Mouse (Mus musculus): ENCODE data around the gene Casp6.

Casp6 gene

DNA sequence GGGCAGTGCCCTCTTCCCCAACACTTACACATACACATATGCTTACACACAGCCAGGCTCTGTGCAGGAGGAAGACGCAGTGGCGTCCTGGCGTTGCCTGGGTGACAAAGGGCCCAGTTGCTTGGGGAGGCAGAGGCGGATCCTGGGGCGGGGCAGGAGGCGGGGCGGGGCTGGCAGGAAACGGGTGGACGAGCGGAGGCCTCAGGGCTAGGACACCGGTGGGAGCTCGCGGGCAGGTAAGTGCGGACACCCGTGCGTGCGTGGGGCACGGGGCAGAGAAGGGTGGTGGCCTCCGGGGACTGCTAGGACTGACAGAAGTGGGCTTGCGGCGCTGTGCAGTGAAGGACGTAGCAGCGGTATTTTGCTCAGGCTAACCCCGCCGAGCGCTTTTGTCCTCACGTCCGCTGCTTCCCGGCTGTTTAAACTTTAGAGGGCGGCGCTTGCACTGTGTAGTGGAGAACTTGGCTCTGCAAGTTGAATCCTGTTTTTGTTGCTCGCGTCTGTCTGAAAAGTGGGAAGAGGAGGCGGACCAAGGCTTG lies at the start of gene Casp6:
Casp6 (plus strand) TSS at position 155 of the 539 bp plus-strand sequence.
- DNase-seq (ENCODE audit: low spot score): peak; percentile 69

DNA sequence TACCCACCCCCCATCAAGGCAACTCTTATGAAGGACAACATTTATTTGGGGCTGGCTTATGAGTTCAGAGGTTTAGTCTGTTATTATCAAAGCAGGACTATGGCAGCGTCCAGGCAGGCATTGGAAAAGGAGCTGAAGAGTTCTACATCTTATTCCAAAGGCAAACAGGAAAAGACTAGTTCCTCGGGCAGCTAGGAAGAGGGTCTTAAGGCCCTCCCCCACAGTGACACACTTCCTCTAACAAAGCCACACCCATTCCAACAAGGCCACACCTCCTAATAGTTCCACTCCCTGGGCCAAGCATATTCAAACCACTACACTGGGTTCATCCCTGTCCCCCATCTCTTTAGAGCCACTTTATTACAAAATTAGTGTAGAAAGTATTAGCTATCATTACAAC lies 38.6 kb upstream of the Casp6 start:
- no peak for DNase-seq (ENCODE audit: low spot score)

DNA sequence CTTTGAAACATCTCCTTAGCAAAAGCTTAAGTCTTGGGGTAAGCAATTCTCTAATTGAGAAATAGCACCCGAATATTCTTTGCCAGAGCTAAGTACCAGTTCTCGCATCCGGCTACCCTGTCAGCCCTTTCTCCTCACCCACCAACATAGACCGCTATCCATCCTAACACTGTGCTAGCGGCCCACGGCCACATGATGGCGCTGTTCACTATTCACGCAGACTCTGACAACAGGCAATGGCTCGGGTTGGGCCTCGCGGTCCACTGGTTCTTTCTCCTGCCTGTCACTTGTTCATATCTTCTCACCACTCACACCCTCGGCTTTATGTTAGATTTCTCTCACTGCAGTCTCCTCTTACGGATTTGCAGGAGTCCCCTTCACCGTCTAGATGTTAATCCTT lies 37.5 kb upstream of the Casp6 start:
- DNase-seq (ENCODE audit: low spot score): no peak

- no peak for DNase-seq (ENCODE audit: low spot score)
Measured at GRCm38 (mm10) chr3:129877327-129877726, 23.9 kb upstream of the Casp6 start.

GRCm38 (mm10) chr3:129878405-129879021 lies 22.7 kb upstream of the Casp6 start, which contains the start of gene Pla2g12a:
Pla2g12a (plus strand) TSS chr3:129878606.
- peak; percentile 73 for DNase-seq (ENCODE audit: low spot score)

DNA sequence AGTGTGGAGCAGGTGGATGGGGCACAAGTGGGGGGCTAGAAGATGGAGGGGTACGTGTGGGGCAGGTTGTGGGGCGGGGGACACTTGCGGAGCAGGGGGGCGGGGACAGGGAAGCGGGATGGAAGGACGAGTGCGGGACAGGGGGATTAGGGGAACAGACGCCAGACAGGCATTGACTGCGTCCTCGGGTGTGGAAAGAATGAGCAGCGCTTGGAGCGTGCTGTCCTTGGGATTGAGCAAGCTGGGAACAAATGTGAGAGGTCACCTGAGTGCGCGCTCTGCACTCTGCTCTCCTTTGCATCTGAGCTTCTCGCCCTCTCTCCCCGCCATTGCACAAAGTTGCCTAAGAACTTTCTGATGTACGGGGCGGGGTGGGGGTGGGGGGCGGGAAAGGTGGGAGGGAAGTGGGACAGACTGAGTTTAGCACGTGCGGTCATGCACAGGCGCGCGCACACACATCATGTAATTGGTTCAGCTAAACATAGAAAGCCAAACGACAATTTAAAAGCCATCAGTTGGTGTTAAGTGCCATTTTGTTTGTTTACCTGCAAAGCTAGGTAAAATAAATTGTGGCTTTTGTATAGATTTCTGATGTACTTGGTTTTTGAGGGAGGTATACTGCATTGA lies 22.0 kb upstream of the Casp6 start:
- no peak for DNase-seq (ENCODE audit: low spot score)

GRCm38 (mm10) chr3:129879913-129880312 lies 21.3 kb upstream of the Casp6 start:
- no peak for DNase-seq (ENCODE audit: low spot score)

GRCm38 (mm10) chr3:129880925-129881593 lies 20.2 kb upstream of the Casp6 start:
- no peak for DNase-seq (ENCODE audit: low spot score)

DNA sequence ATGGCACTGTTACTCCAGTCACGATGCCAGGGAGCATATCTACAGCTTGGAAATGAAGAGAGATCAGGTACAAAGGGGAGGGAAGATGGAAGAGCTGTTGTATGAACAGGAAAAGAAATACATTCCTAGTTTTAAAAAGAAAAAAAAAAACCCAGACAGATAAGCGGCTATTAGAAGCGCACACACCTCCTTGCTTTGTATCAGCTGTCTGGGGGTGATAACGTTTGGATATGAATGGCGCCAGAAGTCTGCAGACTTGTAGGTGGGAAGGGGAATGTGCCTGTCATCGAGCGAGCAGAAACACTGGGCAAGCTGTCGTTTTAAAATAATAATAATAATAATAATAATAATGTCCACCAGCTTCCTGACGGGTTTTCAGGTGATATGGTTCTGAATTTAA lies 15.6 kb upstream of the Casp6 start:
- no peak for DNase-seq (ENCODE audit: low spot score)

GRCm38 (mm10) chr3:129886430-129886829 lies 14.8 kb upstream of the Casp6 start:
- no peak for DNase-seq (ENCODE audit: low spot score)

- DNase-seq (ENCODE audit: low spot score): no peak
Measured at GRCm38 (mm10) chr3:129887779-129888517, 13.3 kb upstream of the Casp6 start.

DNA sequence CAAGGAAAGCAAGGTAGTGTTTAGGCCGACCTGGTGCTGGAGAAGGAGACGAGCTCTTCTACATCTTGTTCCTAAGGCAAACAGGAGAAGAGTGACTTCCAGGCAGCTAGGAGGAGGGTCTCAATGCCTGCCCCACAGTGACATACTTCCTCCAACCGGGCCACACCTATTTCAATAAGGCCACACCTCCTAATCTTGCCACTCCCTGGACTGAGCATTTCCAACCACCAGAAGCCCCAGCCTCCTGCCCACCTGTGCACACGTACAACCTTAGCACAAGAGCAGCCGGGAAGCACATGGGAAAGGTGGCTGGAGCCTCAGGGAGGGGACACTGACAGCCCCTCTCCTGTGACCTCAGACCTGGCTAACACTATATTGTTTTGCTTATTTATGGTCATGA lies 9.2 kb upstream of the Casp6 start:
- DNase-seq (ENCODE audit: low spot score): no peak

GRCm38 (mm10) chr3:129893143-129893542 lies 8.1 kb upstream of the Casp6 start:
- DNase-seq (ENCODE audit: low spot score): no peak

DNA sequence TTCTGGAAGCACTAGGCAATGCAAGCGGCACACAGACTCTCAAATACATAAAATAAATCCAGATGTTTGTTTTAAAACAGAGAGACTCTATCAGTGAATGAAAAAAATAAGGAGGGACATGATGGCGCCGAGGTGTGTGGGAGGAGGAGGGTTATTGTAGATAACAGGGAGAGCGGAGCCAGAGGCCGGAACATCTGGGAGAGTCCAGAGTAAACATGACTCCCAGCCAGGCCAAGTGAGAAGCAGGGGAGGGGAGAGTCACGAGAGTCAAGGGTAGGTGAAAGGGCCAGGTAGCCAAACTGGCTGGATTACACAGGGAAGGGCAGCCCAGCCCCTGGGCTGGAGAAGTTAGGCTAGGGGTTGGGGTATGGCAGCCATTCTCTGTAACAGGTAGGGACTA lies 4.6 kb upstream of the Casp6 start:
- DNase-seq (ENCODE audit: low spot score): no peak

- no peak for DNase-seq (ENCODE audit: low spot score)
Measured at GRCm38 (mm10) chr3:129898886-129899285, 2.3 kb upstream of the Casp6 start.

DNA sequence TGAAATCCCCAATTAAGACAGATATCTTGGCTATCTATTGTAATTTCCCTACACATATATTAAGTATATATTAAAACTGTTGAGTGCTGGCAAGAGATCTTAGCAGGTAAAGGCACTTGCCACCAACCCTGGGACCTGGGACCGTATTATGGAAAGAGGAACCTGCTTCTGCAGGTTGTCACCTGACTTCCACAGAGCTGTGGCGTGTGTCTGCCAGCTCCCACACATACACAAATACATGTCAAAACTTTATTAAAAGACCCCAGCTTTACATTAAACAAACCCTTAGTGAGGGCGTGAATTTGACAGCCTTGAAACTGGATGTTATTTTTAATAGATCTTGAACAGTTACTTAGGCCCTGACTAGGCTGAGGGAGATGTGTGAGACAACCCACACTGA lies 2.1 kb downstream of the Casp6 start:
- no peak for DNase-seq (ENCODE audit: low spot score)

- DNase-seq (ENCODE audit: low spot score): no peak
Measured at GRCm38 (mm10) chr3:129903866-129904265, 2.6 kb downstream of the Casp6 start.

- no peak for DNase-seq (ENCODE audit: low spot score)
Measured at GRCm38 (mm10) chr3:129904381-129905132, 3.3 kb downstream of the Casp6 start.

GRCm38 (mm10) chr3:129912025-129912424 lies 10.8 kb downstream of the Casp6 start:
- no peak for DNase-seq (ENCODE audit: low spot score)

- no peak for DNase-seq (ENCODE audit: low spot score)
Measured at GRCm38 (mm10) chr3:129913241-129913640, 12.0 kb downstream of the Casp6 start.

GRCm38 (mm10) chr3:129917424-129917823 lies 16.2 kb downstream of the Casp6 start:
- no peak for DNase-seq (ENCODE audit: low spot score)

DNA sequence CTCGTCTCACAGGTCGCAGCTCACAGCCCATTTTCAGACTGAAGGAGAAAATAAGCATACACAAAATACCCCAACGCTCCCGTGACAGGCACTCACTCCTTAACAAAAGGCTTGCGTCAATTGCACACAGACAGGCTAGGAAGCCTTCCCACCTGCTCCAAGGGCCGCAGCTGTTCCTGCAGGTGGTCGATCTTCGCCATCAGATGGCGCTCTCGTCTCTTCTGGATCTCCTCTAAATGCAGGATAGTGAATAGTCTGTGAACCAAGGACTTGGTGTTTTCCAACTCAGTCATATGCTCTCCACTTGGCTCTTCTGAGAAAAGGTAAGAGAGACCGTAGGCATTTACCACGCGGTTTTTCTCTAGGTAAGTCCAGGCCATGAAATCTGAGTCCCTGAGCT lies 17.2 kb downstream of the Casp6 start:
- DNase-seq (ENCODE audit: low spot score): peak; percentile 32

Measured in ovary, postnatal 10 days (tissue).